Mouse (Mus musculus): ENCODE data around the gene Pdzd7. TPM values are rescaled to one million over a fixed set of nuclear protein-coding genes. Genes with fewer than 3 reads are reported as not detected.

The Pdzd7 gene
- polyA plus RNA-seq, 1 experiment from 2014 or later: 0.34 TPM

DNA sequence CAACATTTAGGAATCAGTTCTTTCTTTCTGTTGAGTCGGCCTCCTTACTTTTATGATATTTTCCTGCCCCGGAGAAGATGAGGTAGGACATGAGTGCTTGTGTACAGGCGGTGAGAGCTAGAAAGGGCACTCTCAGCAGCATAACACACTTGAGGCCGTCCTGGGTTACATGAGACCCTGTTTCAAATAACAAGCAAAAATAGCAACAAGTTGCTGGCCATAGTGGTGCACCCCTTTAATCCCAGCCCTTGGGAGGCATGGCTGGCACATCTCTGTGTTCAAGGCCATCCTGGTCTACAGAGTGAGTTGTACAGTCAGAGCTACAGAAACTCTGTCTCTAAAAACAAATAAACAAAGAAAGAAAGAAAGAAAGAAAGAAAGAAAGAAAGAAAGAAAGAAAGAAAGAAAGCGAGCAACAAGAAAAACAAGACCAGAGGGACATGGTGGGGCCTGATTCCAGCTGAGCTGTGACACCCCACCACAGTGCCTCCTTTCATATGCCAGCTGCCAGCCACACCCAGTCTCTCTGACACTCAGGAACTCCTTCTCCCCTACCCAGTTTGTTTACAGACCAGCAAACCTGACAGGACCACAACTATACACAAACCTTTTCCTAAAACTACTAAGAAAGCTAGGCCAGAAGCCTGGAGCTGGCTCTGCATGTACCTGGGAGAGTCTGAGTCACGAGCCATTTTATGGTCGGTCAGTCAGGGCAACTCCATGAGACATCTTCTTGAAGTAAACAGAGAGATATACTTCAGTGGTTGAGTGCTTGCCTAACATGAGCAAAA lies 11.6 kb upstream of the Pdzd7 start:
- Histone ChIP-seq H3K4me2 (peak overlapping the region; percentile 71), H3K36me3 (peaks cover 10% of the 10 kb centered on the region; the same call in 1 of the 2 replicates), H3K9ac (peak overlapping the region; percentile 59), H3K27ac (peak overlapping the region; percentile 97), H3K9me3 (no peaks in the 10 kb centered on the region), H3K27me3 (no peaks in the 10 kb centered on the region), H3K4me3 (peak overlapping the region; percentile 53), H3K4me1 (peaks cover 21% of the 10 kb centered on the region)
- 63% methylated on average over 7 of the region's 7 CpGs for WGBS
- no peak for ATAC-seq (ENCODE audit: borderline replicate concordance, extremely low read depth, low FRiP score, low TSS enrichment)

DNA sequence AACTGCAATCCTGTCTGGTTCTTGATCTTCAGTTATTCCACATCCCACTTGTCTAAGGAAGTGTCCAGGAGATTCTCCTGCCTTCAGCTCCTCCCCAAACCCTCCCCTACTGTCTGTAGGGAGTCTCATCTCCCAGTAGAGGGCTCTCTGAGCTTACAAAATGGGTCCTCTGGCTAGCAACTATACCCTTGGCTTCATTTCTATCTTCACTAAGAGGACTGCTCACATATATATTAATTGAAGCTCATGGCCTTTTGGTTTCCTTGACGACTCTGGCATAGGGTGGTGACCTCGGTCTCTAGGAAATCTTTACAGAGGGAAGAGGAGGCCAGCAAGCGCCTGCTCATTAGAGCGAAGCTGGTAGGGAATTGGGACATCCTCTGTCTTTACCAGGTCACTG lies 10.8 kb upstream of the Pdzd7 start:
- Histone ChIP-seq H3K4me1 (peaks cover 21% of the 10 kb centered on the region), H3K9me3 (no peaks in the 10 kb centered on the region), H3K27ac (no peak overlapping the region), H3K9ac (0 out of 2 replicates have a peak overlapping the region, but pooled peaks have one; percentile 59), H3K27me3 (no peaks in the 10 kb centered on the region), H3K36me3 (peaks cover 10% of the 10 kb centered on the region; the same call in 1 of the 2 replicates), H3K4me2 (peak overlapping the region; percentile 71; the same call in 1 of the 2 replicates), H3K4me3 (no peak overlapping the region)
- WGBS: 42% methylated on average over 4 of the region's 4 CpGs
- ATAC-seq (ENCODE audit: borderline replicate concordance, extremely low read depth, low FRiP score, low TSS enrichment): no peak

DNA sequence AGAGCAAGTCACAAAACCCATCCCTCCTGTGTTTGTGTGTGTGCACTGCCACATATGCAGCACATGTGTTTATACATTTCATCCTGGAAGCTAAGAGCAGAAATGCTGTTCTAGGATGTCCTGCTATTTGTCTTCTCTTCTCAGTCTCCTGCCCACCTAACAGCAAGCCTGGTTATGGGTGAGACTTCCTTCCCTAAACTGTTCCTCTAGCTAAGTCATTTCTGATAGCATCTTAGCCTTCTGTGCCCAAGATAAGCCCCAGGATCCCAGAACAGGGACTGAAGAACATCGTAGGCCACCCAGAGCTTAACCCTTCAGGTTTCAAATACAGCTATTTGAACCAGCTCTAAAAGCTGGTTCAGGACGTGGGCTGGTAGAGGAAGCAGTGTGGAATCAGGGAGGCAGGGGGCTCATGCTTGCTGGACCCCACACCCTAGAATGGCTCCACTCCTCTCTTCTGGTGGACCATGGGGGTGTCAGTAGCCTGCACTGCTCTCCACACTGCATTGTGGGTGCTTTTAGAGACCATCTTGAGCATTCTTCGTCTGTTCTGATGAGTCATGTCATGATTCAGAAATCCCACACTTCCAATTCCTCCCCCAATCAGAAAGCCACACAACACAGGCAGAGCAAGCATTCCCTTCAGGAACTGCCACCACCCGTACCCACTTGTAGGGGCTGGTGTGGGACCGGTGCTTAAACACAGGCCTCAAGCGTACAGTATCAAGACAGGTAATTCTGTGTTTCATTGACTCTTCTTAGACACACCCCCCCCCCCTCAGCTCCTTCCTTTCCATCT lies 9.6 kb upstream of the Pdzd7 start:
- H3K4me1 ChIP-seq: peaks cover 21% of the 10 kb centered on the region
- WGBS: 73% methylated on average over 6 of the region's 6 CpGs
- no peak overlapping the region for H3K4me3 ChIP-seq
- H3K9me3 ChIP-seq: no peaks in the 10 kb centered on the region
- no peaks in the 10 kb centered on the region for H3K27me3 ChIP-seq
- peaks cover 17% of the 10 kb centered on the region; the same call in 1 of the 2 replicates for H3K36me3 ChIP-seq
- H3K4me2 ChIP-seq: no peak overlapping the region
- ATAC-seq (ENCODE audit: borderline replicate concordance, extremely low read depth, low FRiP score, low TSS enrichment): no peak
- H3K9ac ChIP-seq: no peak overlapping the region
- no peak overlapping the region for H3K27ac ChIP-seq

DNA sequence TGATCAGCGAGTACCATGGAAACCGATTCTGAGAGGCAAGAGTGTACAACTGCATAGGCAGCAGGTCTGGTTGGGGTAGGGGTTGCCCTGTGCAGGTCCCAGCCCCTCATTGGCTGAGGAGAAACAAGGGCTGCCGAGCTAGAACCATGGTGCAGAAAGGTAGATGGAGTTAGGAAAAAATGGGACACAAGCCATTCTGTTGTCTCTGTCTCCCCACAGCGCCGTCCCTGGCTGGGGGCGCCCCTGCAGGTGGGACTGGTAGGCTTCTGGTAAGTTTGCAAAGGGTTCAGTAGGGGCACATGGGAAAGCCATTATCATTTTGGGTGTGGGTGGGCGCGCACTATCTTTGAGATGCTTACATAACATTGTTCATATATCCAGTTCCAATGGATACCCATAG lies 7.9 kb upstream of the Pdzd7 start:
- Histone ChIP-seq H3K27ac (no peak overlapping the region), H3K9me3 (no peaks in the 10 kb centered on the region), H3K9ac (no peak overlapping the region), H3K4me2 (no peak overlapping the region), H3K36me3 (peaks cover 17% of the 10 kb centered on the region; the same call in 1 of the 2 replicates), H3K27me3 (no peaks in the 10 kb centered on the region), H3K4me1 (peaks cover 20% of the 10 kb centered on the region), H3K4me3 (no peak overlapping the region)
- no peak for ATAC-seq (ENCODE audit: borderline replicate concordance, extremely low read depth, low FRiP score, low TSS enrichment)
- WGBS: 86% methylated on average over 8 of the region's 8 CpGs

DNA sequence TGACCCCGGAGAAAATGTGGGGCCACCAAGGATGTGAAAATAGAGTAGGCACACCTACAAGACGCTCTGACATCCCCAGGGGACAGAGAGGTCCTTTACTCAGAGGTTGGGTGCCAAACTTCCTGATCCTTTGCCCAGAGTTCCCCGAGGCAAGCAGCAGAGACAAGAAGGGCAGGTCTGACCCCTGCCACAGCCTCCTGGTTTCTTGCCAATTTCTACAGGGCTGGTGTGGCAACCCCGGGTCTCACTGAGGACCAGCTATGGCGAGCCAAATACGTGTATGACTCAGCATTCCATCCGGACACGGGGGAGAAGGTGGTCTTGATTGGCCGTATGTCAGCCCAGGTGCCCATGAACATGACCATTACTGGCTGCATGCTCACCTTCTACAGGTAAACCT lies 4.0 kb upstream of the Pdzd7 start:
- ATAC-seq (ENCODE audit: borderline replicate concordance, extremely low read depth, low FRiP score, low TSS enrichment): no peak
- H3K27ac ChIP-seq: no peak overlapping the region
- no peak overlapping the region for H3K4me3 ChIP-seq
- H3K27me3 ChIP-seq: peaks cover 18% of the 10 kb centered on the region; the same call in 1 of the 2 replicates
- H3K4me1 ChIP-seq: peaks cover 23% of the 10 kb centered on the region
- 67% methylated on average over 9 of the region's 9 CpGs for WGBS
- peaks cover 14% of the 10 kb centered on the region; the same call in 1 of the 2 replicates for H3K36me3 ChIP-seq
- no peaks in the 10 kb centered on the region for H3K9me3 ChIP-seq
- H3K9ac ChIP-seq: no peak overlapping the region
- H3K4me2 ChIP-seq: no peak overlapping the region

DNA sequence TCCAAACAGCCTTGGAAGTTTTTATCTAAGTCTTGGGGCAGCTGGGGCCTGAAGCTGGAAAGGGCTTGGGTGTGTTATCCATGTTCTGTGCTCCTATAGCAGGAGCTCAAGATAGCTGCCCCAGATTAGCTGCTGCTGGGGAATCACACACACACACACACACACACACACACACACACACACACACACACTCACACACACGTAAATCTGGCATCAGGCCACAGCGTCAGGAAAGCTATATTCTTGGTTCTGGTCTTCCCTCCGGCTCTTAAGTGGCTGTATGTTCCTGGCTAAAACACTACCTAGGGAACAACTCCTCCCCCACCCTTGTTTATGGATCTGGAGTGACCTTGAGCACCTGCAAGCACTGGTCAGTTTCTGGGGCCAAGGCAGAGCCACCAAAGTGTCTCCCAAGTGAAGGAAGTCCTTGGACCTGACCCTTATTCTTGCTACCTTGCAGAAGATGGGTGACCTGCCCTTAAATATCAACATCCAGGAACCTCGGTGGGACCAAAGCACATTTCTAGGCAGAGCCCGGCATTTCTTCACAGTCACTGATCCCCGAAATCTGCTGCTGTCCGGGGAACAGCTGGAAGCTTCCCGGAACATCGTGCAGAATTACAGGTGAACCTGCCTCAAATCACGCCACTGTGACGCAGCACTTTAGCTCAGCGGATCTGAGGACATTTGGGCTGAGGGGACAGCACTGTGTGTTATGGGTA lies 3.3 kb upstream of the Pdzd7 start:
- peaks cover 23% of the 10 kb centered on the region for H3K4me1 ChIP-seq
- no peak for ATAC-seq (ENCODE audit: borderline replicate concordance, extremely low read depth, low FRiP score, low TSS enrichment)
- WGBS: 73% methylated on average over 12 of the region's 12 CpGs

DNA sequence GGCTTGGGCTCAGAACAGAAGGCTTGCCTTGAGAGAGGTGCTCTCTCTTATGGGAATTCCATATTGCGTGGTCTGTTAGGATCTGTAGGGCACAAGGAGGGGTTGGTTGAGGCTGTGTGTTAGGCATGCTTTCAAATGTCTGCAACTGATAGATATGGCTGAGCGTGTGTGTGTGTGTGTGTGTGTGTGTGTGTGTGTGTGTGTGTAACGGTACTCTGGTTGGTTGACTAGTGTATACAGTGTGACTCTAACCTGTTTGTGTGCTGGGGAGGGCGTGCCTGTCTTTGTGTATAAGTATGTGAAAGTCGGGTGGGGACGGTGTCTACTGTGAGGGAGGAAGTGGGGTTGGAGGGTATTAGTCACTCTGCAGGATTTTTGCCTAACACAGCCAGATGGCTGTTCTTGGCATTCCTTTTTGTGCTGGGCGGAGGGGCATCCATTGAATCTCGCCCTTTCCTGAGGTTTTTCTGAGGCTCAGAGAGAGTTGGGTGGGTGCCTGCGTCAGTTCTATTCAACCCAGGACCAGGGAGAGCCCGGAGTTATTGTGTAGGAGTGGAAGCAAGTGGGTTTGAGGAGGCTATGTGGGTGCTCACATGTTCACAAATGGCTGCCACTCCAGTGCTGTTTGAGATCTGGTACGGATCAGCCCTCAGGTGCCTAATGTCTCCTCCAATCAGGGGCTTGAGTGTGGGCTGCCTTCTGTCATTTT lies 2.6 kb upstream of the Pdzd7 start:
- WGBS: 7% methylated on average over 11 of the region's 11 CpGs
- peak overlapping the region; percentile 60 for H3K9ac ChIP-seq
- H3K4me2 ChIP-seq: peak overlapping the region; percentile 89
- peak overlapping the region; percentile 97 for H3K27ac ChIP-seq
- peak overlapping the region; percentile 55 for H3K4me3 ChIP-seq
- H3K36me3 ChIP-seq: peaks cover 13% of the 10 kb centered on the region; the same call in 1 of the 2 replicates
- H3K4me1 ChIP-seq: peaks cover 23% of the 10 kb centered on the region
- H3K27me3 ChIP-seq: peaks cover 23% of the 10 kb centered on the region
- no peaks in the 10 kb centered on the region for H3K9me3 ChIP-seq
- peak; percentile 69 for ATAC-seq (ENCODE audit: borderline replicate concordance, extremely low read depth, low FRiP score, low TSS enrichment)

More for the DNA sequence above, 3.3 kb upstream of the Pdzd7 start:
- peak overlapping the region; percentile 60; the same call in 1 of the 2 replicates for H3K9ac ChIP-seq
- H3K4me3 ChIP-seq: peak overlapping the region; percentile 55
- peak overlapping the region; percentile 89 for H3K4me2 ChIP-seq
- H3K27ac ChIP-seq: peak overlapping the region; percentile 97
- H3K9me3 ChIP-seq: no peaks in the 10 kb centered on the region
- peaks cover 13% of the 10 kb centered on the region; the same call in 1 of the 2 replicates for H3K36me3 ChIP-seq
- H3K27me3 ChIP-seq: peaks cover 23% of the 10 kb centered on the region

DNA sequence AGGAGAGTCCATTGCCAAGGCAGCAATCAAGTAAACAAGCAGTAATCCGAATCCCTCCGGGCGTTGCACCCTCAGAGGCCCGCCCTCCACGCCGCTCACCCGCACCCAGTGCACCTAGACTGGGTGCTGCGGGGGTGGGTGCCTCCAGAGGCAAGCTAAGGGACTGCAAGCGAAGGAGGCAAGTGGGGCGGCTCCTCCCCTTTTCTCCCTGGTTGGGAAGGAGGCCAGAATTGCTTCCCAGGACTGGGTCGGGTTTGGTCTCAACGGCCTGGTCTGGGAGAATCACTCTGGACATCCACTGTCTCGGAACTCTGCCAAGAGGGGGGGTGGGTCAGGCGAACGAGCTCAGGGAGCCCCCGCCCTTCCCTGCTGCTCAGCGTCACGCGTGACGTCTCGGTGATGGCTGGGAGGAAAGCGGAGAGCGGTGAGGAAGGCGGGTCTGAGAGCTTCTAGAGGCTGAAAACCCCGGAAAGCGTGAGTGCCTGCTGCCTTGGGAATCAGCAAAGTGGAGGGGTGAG lies 2.0 kb upstream of the Pdzd7 start, which contains the start of gene Sfxn3:
Gene Sfxn3 (plus strand): TSS at position 87 of the 518 bp plus-strand sequence.
- Histone ChIP-seq H3K4me3 (peak within 1 kb of the TSS; percentile 55), H3K9me3 (no peaks in the 10 kb centered on the region), H3K4me2 (peak within 1 kb of the TSS; percentile 89), H3K9ac (peak within 1 kb of the TSS; percentile 60), H3K27ac (peak within 1 kb of the TSS; percentile 97), H3K36me3 (peaks cover 10% of the 10 kb centered on the region; the same call in 1 of the 2 replicates), H3K27me3 (peaks cover 23% of the 10 kb centered on the region), H3K4me1 (peaks cover 23% of the 10 kb centered on the region)
- 0% methylated on average over 26 of the region's 26 CpGs for WGBS
- peak; percentile 81 for ATAC-seq (ENCODE audit: borderline replicate concordance, extremely low read depth, low FRiP score, low TSS enrichment)

DNA sequence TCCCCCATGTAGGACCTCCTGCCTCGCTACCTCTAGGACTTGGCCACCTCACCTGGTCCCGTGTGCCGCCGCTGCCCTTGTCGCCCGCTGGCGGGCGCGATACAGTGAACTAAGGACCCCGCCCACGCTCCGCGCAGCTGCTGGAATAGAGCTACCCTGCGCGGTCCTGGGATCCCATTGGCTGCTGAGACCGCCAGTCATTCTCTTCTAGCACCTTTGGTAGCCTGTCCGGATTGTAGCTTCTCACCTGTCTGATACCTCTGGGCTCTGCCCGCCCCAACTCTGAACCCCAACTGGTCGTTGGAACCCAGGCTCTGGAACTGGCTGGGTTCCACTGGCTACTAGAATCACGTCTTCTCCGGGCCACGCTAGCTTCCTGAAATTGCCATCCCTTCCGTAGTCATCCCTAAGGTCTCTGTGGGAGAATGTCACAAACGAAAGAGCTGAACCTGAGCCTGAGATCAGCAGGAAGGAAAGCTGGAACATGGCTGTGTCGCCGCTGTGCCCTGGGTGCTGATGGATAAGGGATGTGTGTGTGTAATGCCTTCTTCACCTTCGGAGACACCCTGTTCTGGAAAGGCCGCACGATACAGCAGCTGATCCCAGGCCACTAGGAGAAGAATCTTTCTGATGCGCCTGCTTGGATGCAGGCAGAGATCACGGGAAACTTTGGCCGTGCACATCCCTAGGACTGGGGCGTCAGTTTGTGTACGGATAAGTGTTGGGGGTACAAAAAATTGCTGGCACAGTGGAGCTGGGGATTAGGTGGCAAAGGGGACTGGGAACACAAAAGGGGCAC lies 1.2 kb upstream of the Pdzd7 start:
- Histone ChIP-seq H3K27ac (peak overlapping the region; percentile 97), H3K4me2 (peak overlapping the region; percentile 89), H3K4me3 (peak overlapping the region; percentile 55), H3K4me1 (peaks cover 23% of the 10 kb centered on the region), H3K36me3 (peaks cover 6% of the 10 kb centered on the region; the same call in 1 of the 2 replicates), H3K9ac (peak overlapping the region; percentile 60), H3K9me3 (no peaks in the 10 kb centered on the region), H3K27me3 (peaks cover 26% of the 10 kb centered on the region)
- WGBS: 1% methylated on average over 34 of the region's 34 CpGs
- peak; percentile 37; the same call in 1 of the 2 replicates for ATAC-seq (ENCODE audit: borderline replicate concordance, extremely low read depth, low FRiP score, low TSS enrichment)

DNA sequence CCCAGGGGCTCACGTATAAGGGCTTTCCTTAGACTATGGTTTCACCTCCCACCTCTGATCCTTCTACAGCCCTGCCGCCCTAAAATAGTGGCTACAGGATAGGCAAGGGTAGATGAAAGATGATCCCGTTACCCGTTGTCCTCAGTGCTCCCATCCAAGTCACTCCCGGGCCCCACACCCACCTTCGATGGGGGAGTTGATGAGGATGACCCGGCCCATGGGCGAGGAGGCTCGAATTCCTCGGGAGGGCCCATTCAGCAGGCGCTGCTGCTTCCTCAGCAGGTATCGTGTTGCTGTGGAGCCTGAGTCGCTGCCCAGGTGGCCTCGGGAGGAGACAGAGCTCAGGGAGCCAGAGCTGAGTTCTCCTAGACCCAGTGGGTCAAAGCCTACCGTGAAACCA lies 281 bp downstream of the Pdzd7 start:
- Histone ChIP-seq H3K4me2 (no peak overlapping the region), H3K27ac (no peak overlapping the region), H3K9ac (no peak overlapping the region), H3K4me3 (no peak overlapping the region), H3K36me3 (no peaks in the 10 kb centered on the region), H3K27me3 (peaks cover 40% of the 10 kb centered on the region), H3K4me1 (peaks cover 23% of the 10 kb centered on the region), H3K9me3 (no peaks in the 10 kb centered on the region)
- ATAC-seq (ENCODE audit: borderline replicate concordance, extremely low read depth, low FRiP score, low TSS enrichment): no peak
- WGBS: 33% methylated on average over 15 of the region's 15 CpGs

Measured in lung, embryonic 15.5 days (tissue).